Mouse (Mus musculus) gastrocnemius, postnatal 36 days (tissue): ENCODE results near the gene Nav2. TPM values are rescaled to one million over a fixed set of nuclear protein-coding genes. Genes with fewer than 3 reads are reported as not detected.

Source experiments
- DNase-seq, 2 experiments: peaks; one replicate each; pipeline ENCODE4 v3.0.0; 2022
- intact Hi-C: fragments of 180-260 bp; cut with DNase I; formaldehyde crosslinking; loops from one replicate; pipeline ENCODE4 v1.15.1; 2025
- total RNA-seq, 2 experiments: library from RNA; stranded (reverse); gene quantifications; 2 replicates each; pipeline ENCODE4 v1.2.3; 2021

Nav2 gene
- total RNA-seq, 2 experiments from 2014 or later, result 21.8 to 23.9 TPM

DNA sequence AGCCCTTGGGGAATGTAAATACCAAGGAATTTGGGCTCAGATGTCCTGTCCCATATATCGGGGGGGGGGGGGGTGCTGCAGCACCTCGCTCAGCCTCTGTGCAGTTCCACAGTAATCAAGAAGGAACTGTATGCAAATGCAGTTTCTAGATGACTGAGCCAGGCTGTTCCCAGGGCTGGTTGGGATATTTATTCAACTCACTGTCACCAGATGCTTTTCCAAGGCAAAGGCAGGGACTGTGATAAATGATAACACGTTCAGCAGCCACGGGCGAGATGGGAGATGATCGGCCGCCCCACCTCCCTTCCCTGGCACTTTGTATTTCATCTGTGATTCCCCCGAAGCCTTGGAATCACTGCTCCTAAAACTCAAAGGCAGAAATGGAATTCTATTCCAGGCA lies 176.3 kb downstream of the Nav2 start:
- DNase-seq, result no peak
- intact Hi-C loops, result no loop called here

DNA sequence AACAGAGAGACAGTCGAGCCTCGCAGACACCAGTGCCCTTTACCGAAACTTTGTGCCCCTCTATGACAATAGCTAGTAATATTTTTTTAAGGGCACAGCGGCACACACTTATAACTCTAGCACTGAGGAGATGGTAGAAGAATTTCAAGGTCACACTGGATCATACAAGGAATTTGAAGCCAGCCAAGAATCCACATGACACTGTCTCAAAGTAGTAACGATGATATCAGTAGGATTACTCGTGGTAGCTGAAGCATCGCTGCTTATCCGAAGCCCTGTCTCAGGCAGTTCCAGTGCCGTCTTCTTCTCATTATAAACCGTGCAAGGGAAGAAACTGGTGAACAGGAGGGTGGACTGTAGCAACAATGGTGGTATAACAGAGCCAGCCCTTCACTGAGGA lies 177.2 kb downstream of the Nav2 start:
- no peak for DNase-seq
- intact Hi-C loops, result no loop called here

DNA sequence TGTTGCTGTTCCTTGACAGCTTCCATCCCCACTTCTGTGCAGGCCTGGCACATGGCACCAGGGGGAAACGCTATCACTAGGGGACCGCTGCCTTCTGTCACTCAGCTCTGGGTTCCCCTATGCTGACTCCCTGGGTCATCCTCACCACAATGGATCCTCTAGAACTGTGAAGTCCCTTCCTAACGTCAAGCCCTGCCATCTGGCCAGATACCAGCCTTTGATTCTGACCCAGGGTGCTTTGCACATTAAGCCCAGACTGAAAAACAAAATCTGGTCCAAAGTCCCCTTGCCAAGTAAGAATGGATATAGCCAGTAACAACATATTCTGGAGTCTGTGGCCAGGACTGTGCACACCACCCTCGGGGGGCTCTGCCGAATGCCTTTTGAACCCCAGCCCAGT lies 178.6 kb downstream of the Nav2 start:
- no peak for DNase-seq
- intact Hi-C loops, result no loop called here

DNA sequence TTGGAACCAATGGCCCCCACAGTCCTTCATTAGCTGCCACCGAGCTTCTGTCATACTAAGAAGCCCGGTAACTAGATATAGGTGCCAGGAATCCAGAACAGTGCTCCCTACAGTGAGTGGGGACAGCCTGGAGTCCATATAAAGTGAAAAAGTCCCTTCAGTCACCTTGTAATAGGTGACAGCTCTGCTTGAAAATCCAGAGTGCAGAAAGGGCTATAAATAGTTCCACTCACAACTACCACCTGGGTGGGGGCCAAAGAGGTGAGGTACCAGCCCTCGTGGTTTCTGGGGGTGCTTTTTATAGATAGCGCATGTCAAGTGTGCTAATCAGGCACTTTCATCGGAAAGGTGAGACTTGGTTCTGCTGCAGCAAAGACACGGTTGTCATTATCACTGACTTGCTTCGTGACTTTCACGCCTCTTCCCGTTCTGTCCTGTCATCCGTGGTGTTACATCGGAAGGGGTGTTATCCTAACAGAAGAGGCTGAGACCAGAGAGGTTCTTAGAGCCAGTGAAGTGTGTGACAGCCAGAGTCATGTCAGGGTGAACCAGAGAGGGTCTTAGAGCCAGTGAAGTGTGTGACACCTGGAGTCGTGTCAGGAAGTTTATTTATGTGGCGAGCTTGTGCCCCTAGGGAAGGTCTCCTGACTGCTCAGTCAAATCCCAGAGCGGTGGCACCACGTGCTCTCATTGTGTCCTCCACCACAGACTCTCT lies 179.8 kb downstream of the Nav2 start:
- no peak for DNase-seq
- intact Hi-C loops, result no loop called here

DNA sequence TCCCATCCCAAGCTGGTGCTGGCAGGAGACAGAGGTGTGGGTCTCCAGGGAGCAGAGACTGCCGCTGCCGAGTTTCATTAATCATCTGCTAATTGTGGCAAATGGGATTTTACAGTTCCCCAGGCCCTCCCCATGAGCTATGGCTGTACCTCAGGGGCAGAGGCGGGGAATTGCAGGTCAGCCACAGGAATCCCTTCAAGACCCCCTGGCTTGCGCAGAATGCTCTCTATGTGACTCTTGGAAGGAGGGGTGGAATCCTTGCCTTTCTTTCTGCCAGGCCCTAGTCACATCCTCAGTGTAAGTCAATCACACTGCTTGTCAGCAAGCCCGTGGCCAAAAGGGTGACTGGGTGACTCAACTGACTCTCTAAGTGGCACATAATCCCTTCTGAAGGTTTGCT lies 182.9 kb downstream of the Nav2 start:
- intact Hi-C loops, result no loop called here
- DNase-seq, result no peak

DNA sequence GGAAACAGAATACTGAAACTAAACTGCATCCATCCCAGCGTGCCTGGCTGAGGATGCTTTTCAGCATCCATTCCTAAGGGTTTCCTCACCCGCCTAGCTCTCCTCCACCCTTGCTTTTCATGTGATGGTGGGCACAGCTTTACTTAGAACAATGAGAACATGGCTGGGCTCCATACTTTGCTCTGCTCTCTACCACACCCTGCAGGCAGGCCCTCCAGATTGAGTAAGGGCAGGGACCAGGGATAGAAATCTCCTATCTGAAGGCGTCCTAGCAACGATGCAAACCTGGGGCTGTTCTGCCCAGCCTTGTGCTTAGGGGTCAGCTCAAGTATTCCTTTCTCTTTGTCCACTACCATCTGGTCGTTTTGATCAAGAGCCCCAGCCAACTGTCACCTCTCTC lies 183.4 kb downstream of the Nav2 start:
- intact Hi-C loops, result no loop called here
- DNase-seq, result no peak

DNA sequence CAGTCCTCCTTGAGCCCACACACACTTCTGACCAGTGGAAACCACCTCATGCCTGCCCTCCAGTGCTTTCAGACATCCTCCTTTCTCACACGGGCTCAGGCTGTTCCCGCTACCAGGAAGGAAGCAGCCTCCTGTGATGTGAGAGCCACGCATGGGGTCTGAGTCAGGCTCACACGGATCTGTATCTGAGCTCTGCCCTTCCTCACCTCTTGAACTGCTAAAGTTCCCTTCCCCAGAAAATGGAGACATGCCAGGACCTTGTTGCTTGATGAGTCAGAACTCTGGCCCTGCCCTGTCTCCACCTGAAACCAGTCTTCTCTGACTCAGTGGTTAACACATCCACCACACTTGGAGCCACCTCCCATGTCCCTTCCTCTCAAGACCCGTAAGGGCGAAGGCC lies 185.1 kb downstream of the Nav2 start:
- intact Hi-C loops, result no loop called here
- no peak for DNase-seq

DNA sequence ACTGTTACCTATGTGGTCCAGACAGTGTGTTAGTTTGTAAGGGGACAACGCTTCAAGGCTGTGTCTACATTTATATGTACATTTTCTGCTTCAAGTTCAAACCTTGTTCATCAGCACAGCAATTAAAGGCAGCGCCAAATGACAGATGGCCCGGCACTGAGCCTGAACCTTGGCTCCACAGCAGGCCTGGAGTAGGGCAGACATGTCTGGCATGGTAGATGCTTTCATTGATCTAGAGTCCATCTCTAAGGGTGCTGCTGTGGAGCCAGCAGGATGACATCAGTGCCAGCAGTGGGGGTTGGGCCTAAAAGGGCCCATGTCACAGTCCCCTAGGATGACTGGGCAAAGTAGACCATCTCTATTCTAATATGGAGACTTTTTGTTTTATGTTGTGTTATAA lies 186.0 kb downstream of the Nav2 start:
- DNase-seq, result no peak
- intact Hi-C loops, result no loop called here

DNA sequence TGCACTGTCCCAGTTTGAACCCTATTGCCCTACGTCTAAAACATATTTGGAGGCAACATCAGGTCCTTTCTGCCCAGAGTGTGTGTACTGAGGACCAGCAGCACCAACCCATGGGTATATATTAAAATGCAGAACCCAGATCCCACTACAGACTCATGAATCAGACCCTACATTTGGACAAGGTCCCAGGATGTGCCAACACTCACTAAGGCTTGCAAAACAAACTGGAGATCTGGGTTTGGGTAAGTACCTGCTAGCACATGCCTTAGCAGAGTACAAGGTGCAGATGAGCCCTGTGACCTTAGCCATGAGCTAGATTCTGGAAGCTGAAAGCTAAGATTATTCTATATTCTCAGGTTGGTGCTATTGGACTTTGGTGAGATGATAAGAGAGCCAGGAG lies 192.8 kb downstream of the Nav2 start:
- intact Hi-C loops, result no loop called here
- DNase-seq, result no peak

DNA sequence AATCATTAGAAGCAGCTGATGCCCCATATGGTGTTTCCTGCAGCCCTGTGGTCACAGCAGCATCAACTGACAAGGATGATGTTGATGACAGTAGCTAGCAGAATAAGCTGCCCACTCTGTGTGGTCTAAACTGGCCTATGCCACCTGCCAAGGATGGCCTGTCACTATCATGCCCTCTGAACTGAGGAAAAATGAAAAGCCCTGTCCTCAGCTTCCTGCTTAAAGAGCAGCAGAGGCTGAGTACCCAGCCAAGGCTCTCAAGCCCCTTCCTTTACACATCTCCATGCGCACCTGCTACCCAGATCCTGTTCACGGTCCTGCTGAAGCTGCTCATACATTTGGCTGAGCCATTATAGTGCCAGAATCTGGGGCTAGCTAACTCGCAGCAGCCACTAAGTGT lies 193.7 kb downstream of the Nav2 start:
- intact Hi-C loops, result no loop called here
- no peak for DNase-seq

DNA sequence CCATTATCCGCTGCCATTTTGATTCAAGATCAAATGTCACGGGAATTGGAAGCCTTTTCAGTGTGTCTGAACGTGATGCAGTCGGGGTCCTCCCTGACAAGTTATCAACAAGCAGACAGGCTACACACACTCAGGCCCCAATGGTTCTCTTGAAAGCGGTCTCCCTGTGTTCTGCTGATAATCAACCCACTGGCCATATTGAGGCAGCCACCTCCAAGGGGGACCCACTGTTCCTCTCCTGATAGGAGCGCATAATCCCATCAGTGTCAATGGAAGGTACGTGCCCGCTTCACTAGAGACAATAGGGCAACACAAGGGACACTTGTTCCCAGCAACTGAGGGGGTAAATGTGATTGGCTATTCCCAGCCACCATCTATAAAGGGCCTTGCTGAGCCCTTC lies 195.9 kb downstream of the Nav2 start:
- intact Hi-C loops, result no loop called here
- DNase-seq, result no peak

DNA sequence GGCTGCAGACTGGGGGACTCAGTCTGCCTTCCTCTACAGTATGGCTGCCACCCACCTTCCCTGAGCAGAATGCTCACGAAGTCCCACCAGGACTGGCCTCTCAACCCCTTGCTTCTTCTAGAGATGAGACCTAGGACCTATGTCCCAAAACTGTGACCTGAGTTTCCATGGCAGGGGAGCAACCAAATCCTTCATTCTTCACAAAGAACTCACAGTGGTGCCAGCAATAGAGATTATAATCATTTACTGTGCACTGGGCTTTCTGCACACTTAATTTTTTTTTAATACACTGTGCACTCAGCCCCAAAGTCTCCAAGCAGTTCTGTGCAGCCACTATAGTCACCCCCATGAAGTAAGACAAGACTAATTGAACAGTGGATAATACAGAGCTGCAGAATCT lies 196.3 kb downstream of the Nav2 start:
- DNase-seq, result no peak
- intact Hi-C loops, result no loop called here

DNA sequence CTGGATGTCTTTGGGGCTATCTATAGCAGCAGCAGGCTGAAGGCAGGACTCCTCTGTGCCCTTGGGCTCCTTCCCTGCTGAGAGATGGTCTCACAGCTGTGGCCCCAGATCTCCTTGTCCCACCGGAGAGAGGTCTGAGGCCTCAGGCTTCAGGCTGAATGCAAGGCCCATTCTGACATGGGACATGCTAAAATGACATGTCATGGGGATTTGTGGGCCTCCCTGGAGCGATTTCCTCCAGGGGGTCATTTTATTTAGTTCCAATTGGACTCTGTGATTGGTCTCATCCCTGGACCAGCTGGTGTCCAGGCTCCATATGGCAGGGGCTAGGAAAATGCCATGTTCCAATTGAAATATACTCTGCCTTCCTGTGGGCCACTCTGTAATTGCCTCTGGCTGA lies 197.0 kb downstream of the Nav2 start:
- no peak for DNase-seq

DNA sequence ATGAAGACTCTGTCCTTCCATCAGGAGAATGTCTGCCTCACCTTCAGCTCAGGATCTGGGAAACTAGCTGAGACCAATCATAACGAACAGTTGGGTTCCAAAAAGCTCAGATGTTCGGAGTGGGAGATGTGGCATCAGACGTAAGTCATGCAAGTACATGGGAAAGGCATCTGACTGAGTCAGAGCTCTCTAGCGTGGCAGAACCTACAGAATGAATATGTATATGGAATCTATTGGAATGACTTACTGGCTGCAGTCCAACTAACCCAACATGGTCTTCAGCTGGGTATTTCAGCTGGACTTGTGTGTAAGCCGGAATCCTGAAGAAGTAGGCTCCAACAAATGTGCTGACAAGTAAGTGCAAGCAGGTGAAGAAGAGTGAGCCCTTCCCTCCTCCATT lies 199.6 kb downstream of the Nav2 start:
- intact Hi-C loops, result no loop called here
- no peak for DNase-seq

More for the DNA sequence above, 197.0 kb downstream of the Nav2 start:
- intact Hi-C loops, result no loop called here

DNA sequence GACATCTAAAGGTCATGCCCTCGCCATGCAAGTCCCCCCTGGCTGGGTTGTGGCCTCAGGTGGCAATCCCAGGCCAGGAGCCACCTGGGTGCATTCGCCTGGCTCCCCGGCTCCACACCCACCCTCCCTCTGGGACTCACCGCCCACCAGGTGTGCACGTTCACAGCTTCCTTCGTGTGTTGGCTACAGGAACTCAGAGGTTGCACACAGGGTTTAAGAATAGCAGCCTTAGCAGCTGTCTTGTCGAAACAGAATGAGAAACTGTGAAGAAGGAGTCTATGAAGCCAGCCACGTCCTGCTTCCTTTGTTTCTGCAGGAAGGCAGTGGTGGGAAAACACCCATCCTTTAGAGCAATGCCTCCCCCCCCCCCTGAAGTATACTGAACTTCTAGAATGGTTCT lies 210.5 kb downstream of the Nav2 start:
- intact Hi-C loops, result no loop called here

DNA sequence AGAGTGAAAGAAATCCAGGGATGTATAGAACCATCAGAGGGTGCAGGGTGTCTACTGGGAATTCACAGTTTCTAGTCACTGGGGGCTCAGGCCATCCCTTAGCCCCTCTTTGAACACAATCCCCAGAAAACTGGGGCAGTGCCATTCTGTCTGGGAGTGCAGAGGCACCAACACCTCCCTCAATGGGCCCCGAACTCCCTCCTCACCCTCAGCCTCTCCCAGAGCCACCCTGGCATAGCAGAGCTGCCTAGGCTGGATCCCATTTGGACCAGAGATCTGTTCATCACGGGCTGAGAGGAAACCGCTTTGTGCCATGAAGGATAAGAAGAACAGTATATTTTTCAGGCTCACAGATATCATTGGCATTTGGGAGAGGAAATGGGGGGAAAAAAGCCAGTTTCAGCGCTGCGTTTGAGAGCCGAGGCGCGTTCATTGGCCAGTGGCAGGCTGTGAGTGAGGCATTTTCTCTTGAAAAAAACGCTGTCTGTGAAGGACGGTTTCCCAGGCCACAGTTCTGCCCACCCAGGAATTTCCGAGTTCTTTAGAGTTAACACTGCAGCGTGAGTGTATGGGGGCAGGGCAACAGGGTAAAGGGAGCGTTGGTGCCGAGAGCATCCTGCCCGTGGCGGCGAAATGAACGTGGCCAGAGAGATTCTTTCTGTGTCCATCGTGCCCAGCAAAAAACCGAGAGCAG lies 211.4 kb downstream of the Nav2 start:
- intact Hi-C loops, result loop anchor here (2.0 to 5.0 kb wide), 3 partner anchors 225 to 369 kb away; no protein-coding TSS in a partner anchor
- no peak for DNase-seq

More for the DNA sequence above, 210.5 kb downstream of the Nav2 start:
- no peak for DNase-seq

DNA sequence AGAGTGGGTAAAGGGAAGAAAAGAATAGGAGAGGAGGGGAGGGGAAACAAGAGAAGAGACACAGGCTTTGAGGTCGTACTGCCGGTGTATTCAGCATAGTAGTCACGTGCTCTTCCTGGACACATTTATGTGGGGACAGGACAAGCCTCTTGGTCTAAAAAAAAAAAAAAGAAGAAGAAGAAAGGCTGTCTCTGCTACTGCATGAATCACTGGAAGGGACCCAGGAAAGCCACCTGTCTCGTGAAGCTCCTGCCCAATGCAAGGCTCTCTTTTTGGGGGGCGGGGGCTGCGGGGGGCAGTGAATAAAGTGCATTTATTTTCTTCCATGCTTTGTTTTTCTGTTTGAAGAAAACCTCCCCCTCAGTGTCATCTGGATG lies 212.0 kb downstream of the Nav2 start:
- DNase-seq, result no peak

DNA sequence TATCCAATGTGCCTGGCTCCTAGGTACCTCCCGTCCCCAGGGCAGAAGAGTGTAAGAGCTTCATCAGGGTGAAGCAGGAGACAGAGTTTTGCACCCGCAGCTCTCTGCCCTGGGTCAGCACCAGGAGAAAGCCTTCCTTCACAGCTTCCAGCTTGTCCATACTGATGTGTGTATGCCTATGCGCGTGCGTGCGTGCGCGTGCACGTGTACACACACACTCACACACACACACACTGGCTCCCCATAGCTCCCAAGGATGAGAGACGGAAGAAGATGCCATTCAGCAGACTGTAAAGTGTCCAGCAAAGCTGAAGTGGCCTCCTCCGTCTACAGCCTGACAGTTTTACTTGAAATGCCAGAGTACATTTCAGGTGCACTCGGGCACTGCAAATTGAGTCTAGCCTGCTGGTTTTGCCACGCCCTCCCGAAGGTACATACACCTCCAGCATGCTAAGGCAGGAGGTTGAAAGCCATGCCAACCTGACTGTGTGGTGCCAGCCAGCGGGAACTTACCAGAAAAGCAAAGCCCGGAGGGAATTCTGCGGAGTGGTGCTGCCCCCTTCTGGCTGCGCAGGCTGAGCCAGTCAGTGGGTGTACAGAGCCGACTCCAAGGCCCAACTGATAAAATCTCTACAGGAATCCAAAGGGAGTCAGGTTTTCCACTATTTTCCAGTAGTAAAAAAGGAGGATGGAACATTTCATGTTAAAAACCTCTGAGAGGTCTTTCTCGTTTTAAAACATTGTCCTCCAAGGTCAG lies 212.6 kb downstream of the Nav2 start:
- intact Hi-C loops, result loop anchor here (2.0 to 5.0 kb wide), 3 partner anchors 226 to 370 kb away; no protein-coding TSS in a partner anchor
- peak; percentile 59 to 75 for DNase-seq

More for the DNA sequence above, 212.0 kb downstream of the Nav2 start:
- intact Hi-C loops, result loop anchor here (2.0 to 5.0 kb wide), 3 partner anchors 226 to 370 kb away; no protein-coding TSS in a partner anchor

DNA sequence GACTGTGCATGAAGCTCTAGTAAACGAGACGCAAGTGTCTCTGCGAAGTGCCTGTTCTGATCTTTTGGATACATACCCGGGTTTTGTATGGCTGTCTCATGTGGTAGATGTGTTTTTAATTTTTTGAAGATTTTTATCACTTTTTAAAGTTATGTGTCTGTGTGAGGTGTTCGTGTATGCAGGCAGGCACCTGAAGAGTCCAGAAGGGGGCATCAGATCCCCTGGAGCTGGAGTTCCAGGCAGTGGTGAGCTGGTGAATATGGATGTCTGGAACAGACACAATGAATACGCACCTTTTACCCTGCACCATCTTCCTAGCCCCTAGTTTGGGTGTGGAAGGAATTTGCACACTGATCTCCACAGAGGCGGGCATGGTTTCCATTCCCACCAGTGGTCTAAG lies 214.0 kb downstream of the Nav2 start:
- intact Hi-C loops, result loop anchor here (5.0 kb wide), 1 partner anchor 310 kb away; no protein-coding TSS in a partner anchor

DNA sequence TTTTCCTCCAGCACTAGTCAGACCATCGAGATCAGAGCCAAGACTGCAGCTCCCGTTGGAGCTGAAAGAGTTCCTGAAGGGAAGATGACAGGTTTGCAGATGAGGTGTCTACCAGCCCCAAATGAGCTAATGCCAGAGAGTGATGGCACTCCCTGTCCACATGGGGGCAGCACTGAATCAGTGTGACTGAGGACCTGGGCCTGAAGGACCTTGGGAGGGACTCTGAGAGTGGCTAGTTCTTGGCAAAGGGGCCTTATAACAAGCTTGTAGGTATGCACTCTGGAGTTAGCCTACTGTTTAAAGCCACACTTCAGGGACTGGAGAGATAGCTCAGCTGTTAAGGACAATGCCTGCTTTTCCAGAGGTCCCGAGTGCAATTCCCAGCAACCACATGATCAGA lies 217.0 kb downstream of the Nav2 start:
- DNase-seq, result peak in 1 of 2 experiments; percentile 14
- intact Hi-C loops, result no loop called here

More for the DNA sequence above, 214.0 kb downstream of the Nav2 start:
- DNase-seq, result no peak

DNA sequence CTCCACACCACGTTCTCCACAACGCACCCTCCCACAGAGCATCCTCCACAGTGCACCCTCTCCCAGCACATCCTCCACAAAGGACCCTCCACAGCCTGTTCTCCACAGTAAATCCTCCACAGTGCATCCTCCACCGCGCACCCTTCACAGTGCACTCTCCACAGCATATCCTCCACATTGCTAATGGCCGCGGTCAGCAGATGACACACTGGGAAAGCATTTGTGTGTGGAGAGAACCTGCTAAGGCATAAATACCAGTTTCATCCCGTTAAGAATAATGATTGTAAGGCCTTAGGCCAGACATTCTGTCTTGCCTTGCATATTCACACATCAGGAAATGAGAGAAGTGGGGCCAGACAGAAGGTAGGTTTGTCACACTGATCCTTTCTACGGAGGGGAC lies 219.7 kb downstream of the Nav2 start:
- intact Hi-C loops, result no loop called here
- no peak for DNase-seq
